ENCODE assay signal across 9 mouse cellular contexts in the genomic region with DNA sequence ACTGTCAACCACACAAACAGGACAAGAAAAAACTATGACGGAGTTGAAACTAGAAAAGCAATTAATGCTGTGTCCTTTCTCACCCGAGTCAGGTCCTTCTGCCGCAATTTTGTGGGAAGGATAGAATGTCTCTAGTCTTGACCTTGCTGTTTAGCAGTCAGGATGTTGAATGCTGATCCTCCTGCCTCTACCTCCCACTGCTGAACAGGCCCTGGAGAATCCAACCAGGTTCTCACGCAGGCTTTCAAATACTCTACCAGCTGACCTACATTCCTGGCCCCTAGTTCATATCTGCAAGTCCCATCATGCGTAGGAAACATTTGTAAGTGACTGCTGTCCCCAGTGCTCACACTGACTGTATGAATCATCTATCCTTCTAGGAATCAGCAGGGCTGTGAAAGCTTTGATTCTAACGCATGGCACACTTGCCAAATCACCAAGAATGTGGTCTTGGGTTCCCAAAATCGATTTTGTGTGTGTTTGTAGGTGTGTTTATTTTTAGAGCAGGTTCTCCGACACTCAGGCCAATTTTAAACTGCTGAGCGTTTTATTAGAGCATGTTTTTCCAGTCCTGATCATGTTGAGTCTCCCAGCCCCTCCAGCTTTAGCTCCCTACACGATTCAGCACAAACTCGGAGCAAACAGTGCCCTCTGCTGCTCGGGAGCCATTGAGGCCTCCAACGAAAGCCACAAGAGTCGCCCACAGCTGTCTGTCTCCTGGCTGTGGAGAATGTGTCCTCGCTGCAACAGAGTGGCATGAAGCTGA.
DNase-seq lines count a peak whose midpoint lies in the region; ATAC-seq lines count a peak whose summit lies in the region.
"Had no signal": no experiment of that assay in that cellular context is flagged by ENCODE, and none has a peak within 500 bp of the region (broad histone marks: within the 10 kb centered on the region; RNA-seq: fewer than 3 reads in every experiment).

No protein-coding gene starts in this region.

- no peaks in the 10 kb centered on the region for H3K9me3 ChIP-seq in kidney, embryonic 16.5 days (ENCODE audit: low read length)
- H3K9me3 ChIP-seq in forebrain, embryonic 16.5 days (ENCODE audit: control insufficient read depth, low read length), result no peaks in the 10 kb centered on the region
- H3K9me3 ChIP-seq in limb, embryonic 10.5 days (replicated peaks), result no peaks in the 10 kb centered on the region
- no peaks in the 10 kb centered on the region for H3K9me3 ChIP-seq in neural tube, embryonic 13.5 days
- H3K9me3 ChIP-seq: limb, embryonic 13.5 days had no signal

- no peak for ATAC-seq in kidney, embryonic 16.5 days (ENCODE audit: low FRiP score, low TSS enrichment)
- peak; percentile 47; the same call in 1 of the 2 replicates for ATAC-seq in forebrain, embryonic 16.5 days
- peak; percentile 67 for ATAC-seq in neural tube, embryonic 13.5 days (ENCODE audit: low read depth)

- H3K36me3 ChIP-seq in kidney, embryonic 16.5 days (ENCODE audit: insufficient read depth, low read length), result no peaks in the 10 kb centered on the region
- H3K36me3 ChIP-seq in forebrain, embryonic 16.5 days (ENCODE audit: control insufficient read depth, insufficient read depth), result no peaks in the 10 kb centered on the region
- no peaks in the 10 kb centered on the region for H3K36me3 ChIP-seq in limb, embryonic 10.5 days
- H3K36me3 ChIP-seq in neural tube, embryonic 13.5 days, result no peaks in the 10 kb centered on the region
- H3K36me3 ChIP-seq: limb, embryonic 13.5 days had no signal

- no peaks in the 10 kb centered on the region for H3K4me1 ChIP-seq in kidney, embryonic 16.5 days (ENCODE audit: insufficient read depth, low read length)
- H3K4me1 ChIP-seq in forebrain, embryonic 16.5 days (replicated peaks; ENCODE audit: control insufficient read depth, insufficient read depth, low read length), result no peaks in the 10 kb centered on the region
- peaks cover 6% of the 10 kb centered on the region; the same call in 1 of the 2 replicates for H3K4me1 ChIP-seq in limb, embryonic 10.5 days
- H3K4me1 ChIP-seq in neural tube, embryonic 13.5 days (replicated peaks), result no peaks in the 10 kb centered on the region

- no peak overlapping the region for H3K4me3 ChIP-seq in kidney, embryonic 16.5 days (ENCODE audit: low read length)
- no peak overlapping the region for H3K4me3 ChIP-seq in forebrain, embryonic 16.5 days (replicated peaks; ENCODE audit: low read length)
- H3K4me3 ChIP-seq in limb, embryonic 10.5 days, result no peak overlapping the region
- H3K4me3 ChIP-seq in neural tube, embryonic 13.5 days, result no peak overlapping the region
- H3K4me3 ChIP-seq: limb, embryonic 13.5 days had no signal

- no peak overlapping the region for H3K9ac ChIP-seq in kidney, embryonic 16.5 days (replicated peaks; ENCODE audit: low read length)
- H3K9ac ChIP-seq in forebrain, embryonic 16.5 days (replicated peaks; ENCODE audit: low read depth, low read length), result no peak overlapping the region
- 0 out of 2 replicates have a peak overlapping the region, but pooled peaks have one; percentile 5 for H3K9ac ChIP-seq in neural tube, embryonic 13.5 days
- H3K9ac ChIP-seq: limb, embryonic 13.5 days had no signal

- peak; percentile 31 for DNase-seq in kidney, adult 11 months
- peak; percentile 24 for DNase-seq in c-Kit-positive CD71-negative TER-119-negative erythroid progenitor cells, embryonic 14.5 days (ENCODE audit: low read depth)
- peak; percentile 37 to 62 for DNase-seq in kidney, adult 8-10 months
- peak; percentile 65 for DNase-seq in limb, embryonic 10.5 days (ENCODE audit: low spot score)
- peak; percentile 21 to 30 for DNase-seq in thymus, postnatal 36 days

- no peak overlapping the region for H3K27ac ChIP-seq in kidney, embryonic 16.5 days (ENCODE audit: low read length)
- no peak overlapping the region for H3K27ac ChIP-seq in forebrain, embryonic 16.5 days (ENCODE audit: low read length)
- H3K27ac ChIP-seq in limb, embryonic 10.5 days, result no peak overlapping the region
- H3K27ac ChIP-seq in neural tube, embryonic 13.5 days (replicated peaks), result no peak overlapping the region
- H3K27ac ChIP-seq: limb, embryonic 13.5 days had no signal

- H3K4me2 ChIP-seq in kidney, embryonic 16.5 days (replicated peaks; ENCODE audit: low read depth, low read length), result no peak overlapping the region
- H3K4me2 ChIP-seq in forebrain, embryonic 16.5 days (ENCODE audit: low read length), result no peak overlapping the region
- no peak overlapping the region for H3K4me2 ChIP-seq in neural tube, embryonic 13.5 days
- H3K4me2 ChIP-seq: limb, embryonic 13.5 days had no signal

- 35% methylated on average over 15 of the region's 15 CpGs for WGBS in kidney, embryonic 16.5 days
- whole genome bisulfite sequencing in forebrain, embryonic 16.5 days, result 46% methylated on average over 15 of the region's 15 CpGs
- WGBS in limb, embryonic 10.5 days, result 49% methylated on average over 15 of the region's 15 CpGs
- 45% methylated on average over 15 of the region's 15 CpGs for WGBS in neural tube, embryonic 13.5 days

- no peaks in the 10 kb centered on the region for H3K27me3 ChIP-seq in kidney, embryonic 16.5 days (ENCODE audit: insufficient read depth, low read length)
- no peaks in the 10 kb centered on the region for H3K27me3 ChIP-seq in forebrain, embryonic 16.5 days (replicated peaks; ENCODE audit: control insufficient read depth, insufficient read depth, low read length)
- no peaks in the 10 kb centered on the region for H3K27me3 ChIP-seq in limb, embryonic 10.5 days (ENCODE audit: low read depth, poor library complexity, severe bottlenecking)
- H3K27me3 ChIP-seq in neural tube, embryonic 13.5 days, result no peaks in the 10 kb centered on the region
- H3K27me3 ChIP-seq: limb, embryonic 13.5 days had no signal
